Mouse (Mus musculus) forebrain, embryonic 10.5 days (tissue): ENCODE data around the gene Pde3a. TPM values are rescaled to one million over a fixed set of nuclear protein-coding genes. Genes with fewer than 3 reads are reported as not detected.
A peak's percentile ranks its signal among the peaks of the same experiment; 100 is the strongest.

Source experiments
- DNase-seq: peaks from one replicate; pipeline ENCODE4 v3.0.0-alpha.2; 2017; ENCODE audit warnings: low spot score; ENCODE audit errors: extremely low spot score
- H3K27ac ChIP-seq: fragments of 300-500 bp; sonication (generic); 2 replicates; pipeline ENCODE4 v1.5.1; 2016; ENCODE audit warnings: mild to moderate bottlenecking
- H3K27me3 ChIP-seq: fragments of 300-500 bp; sonication (generic); 2 replicates; pipeline ENCODE4 v1.6.1; 2016; ENCODE audit warnings: mild to moderate bottlenecking; ENCODE audit not compliant: poor library complexity, severe bottlenecking
- H3K36me3 ChIP-seq: fragments of 300-500 bp; sonication (generic); replicated peaks from 2 replicates; pipeline ENCODE4 v1.6.1; 2016; ENCODE audit warnings: mild to moderate bottlenecking, moderate library complexity
- H3K4me1 ChIP-seq: fragments of 300-500 bp; sonication (generic); 2 replicates; pipeline ENCODE4 v1.6.1; 2016
- H3K4me3 ChIP-seq: fragments of 300-500 bp; sonication (generic); 2 replicates; pipeline ENCODE4 v1.5.1; 2016; ENCODE audit warnings: mild to moderate bottlenecking, moderate library complexity
- H3K9me3 ChIP-seq: fragments of 300-500 bp; sonication (generic); 2 replicates; pipeline ENCODE4 v1.6.1; 2016; ENCODE audit warnings: mild to moderate bottlenecking, moderate library complexity
- WGBS: fragments of 180-500 bp; shearing (Covaris S2); methylation state at CpG from one replicate; pipeline ENCODE4 v1.1.7; 2016; 5-methylcytosine and 5-hydroxymethylcytosine counted together
- polyA plus RNA-seq: library from polyadenylated mRNA; unstranded; fragments of >200 nt; fragmentation: Nextera tagmentation; extraction: Ambion mirVana; gene quantifications from 2 replicates; pipeline ENCODE4 v1.2.1, GENCODE M21; 2016

Gene Pde3a
- polyA plus RNA-seq, 1 experiment from 2014 or later: 1.3 TPM

DNA sequence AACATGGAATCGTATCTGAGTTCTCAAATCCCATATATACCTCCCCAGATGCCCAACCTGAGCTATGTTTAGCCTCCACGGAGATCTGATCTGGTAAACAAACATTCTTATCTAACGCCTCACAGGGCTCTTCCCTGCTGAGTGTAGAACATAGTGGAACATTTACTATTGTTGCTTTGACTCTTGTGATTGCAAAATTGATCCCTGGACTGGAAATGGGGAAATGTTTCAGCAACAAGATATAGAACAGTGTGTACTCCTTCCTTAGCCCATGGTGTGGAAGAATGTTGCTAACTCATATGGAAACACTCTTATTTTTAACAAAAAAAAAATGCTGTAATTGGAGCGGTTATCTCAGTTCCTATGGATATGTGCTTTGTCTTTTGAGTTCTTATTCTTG, 98.8 kb downstream of the Pde3a start:
- Histone ChIP-seq H3K4me3 (no peak overlapping the region), H3K27ac (no peak overlapping the region), H3K9me3 (no peaks in the 10 kb centered on the region), H3K36me3 (no peaks in the 10 kb centered on the region), H3K4me1 (no peaks in the 10 kb centered on the region), H3K27me3 (no peaks in the 10 kb centered on the region)
- 82% methylated on average over 4 of the region's 4 CpGs for WGBS
- no peak for DNase-seq

GRCm38 (mm10) chr6:141348542-141348941, 99.5 kb downstream of the Pde3a start:
- no peaks in the 10 kb centered on the region for H3K9me3 ChIP-seq
- H3K4me3 ChIP-seq: no peak overlapping the region
- DNase-seq: no peak
- no peaks in the 10 kb centered on the region for H3K36me3 ChIP-seq
- WGBS: 91% methylated on average over 9 of the region's 9 CpGs
- H3K27me3 ChIP-seq: no peaks in the 10 kb centered on the region
- no peaks in the 10 kb centered on the region for H3K4me1 ChIP-seq
- no peak overlapping the region for H3K27ac ChIP-seq

- Histone ChIP-seq H3K36me3 (no peaks in the 10 kb centered on the region), H3K4me1 (no peaks in the 10 kb centered on the region), H3K9me3 (no peaks in the 10 kb centered on the region), H3K27ac (no peak overlapping the region), H3K27me3 (no peaks in the 10 kb centered on the region), H3K4me3 (no peak overlapping the region)
- no peak for DNase-seq
- WGBS: 82% methylated on average over 5 of the region's 5 CpGs
These were observed 101.2 kb downstream of the Pde3a start for GRCm38 (mm10) chr6:141350261-141350660.

GRCm38 (mm10) chr6:141352277-141352676, 103.2 kb downstream of the Pde3a start:
- Histone ChIP-seq H3K27me3 (no peaks in the 10 kb centered on the region), H3K4me1 (no peaks in the 10 kb centered on the region), H3K36me3 (no peaks in the 10 kb centered on the region), H3K9me3 (no peaks in the 10 kb centered on the region), H3K4me3 (no peak overlapping the region), H3K27ac (no peak overlapping the region)
- WGBS: 79% methylated on average over 6 of the region's 6 CpGs
- no peak for DNase-seq

- no peaks in the 10 kb centered on the region for H3K27me3 ChIP-seq
- H3K36me3 ChIP-seq: no peaks in the 10 kb centered on the region
- H3K4me3 ChIP-seq: no peak overlapping the region
- 90% methylated on average over 3 of the region's 3 CpGs for WGBS
- H3K4me1 ChIP-seq: no peaks in the 10 kb centered on the region
- H3K9me3 ChIP-seq: no peaks in the 10 kb centered on the region
- H3K27ac ChIP-seq: no peak overlapping the region
- DNase-seq: no peak
These were observed 114.6 kb downstream of the Pde3a start for GRCm38 (mm10) chr6:141363664-141364063.

DNA sequence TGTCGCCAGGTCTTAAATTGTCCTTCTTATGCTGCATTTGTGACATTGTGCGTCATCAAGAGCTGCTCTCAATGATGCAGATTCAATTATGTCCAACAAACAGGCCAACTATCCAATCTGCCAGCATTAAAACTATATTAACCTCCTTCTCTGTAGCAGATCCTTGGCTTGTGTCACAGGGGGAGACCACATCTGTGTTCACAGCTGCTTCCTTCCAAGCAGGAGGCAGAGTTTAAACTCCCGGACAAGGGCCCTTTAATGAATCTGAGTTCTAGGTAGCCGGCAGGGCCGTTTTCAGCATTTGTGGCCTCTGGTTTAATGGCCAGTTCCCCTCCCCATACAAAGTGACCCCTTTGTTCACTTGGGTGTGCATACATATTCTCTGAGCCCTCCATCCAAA, 118.0 kb downstream of the Pde3a start:
- Histone ChIP-seq H3K4me1 (no peaks in the 10 kb centered on the region), H3K4me3 (no peak overlapping the region), H3K27me3 (no peaks in the 10 kb centered on the region), H3K36me3 (no peaks in the 10 kb centered on the region), H3K9me3 (no peaks in the 10 kb centered on the region), H3K27ac (no peak overlapping the region)
- WGBS: 71% methylated on average over 5 of the region's 5 CpGs
- no peak for DNase-seq

DNA sequence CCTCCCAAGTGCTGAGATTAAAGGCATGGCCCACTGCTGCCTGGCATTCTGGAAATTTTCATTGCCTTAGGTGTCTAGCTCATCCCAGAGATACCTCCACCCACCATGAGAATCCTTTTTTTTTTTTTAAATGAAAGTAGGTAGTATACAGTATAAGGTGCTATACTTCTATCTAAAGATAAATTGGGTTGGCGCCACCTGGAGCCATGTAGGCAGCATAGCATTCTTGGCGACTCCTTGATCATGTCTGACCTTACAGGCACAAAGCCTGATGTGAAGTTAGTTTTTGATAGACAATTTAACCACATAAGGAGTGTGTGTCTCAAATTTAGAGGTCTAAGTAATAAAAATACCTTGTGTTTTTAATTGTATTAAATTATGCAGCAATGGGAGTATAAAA, 123.6 kb downstream of the Pde3a start:
- H3K27me3 ChIP-seq: no peaks in the 10 kb centered on the region
- no peak overlapping the region for H3K4me3 ChIP-seq
- no peak for DNase-seq
- 51% methylated on average over 2 of the region's 2 CpGs for WGBS
- H3K9me3 ChIP-seq: no peaks in the 10 kb centered on the region
- no peaks in the 10 kb centered on the region for H3K4me1 ChIP-seq
- H3K27ac ChIP-seq: no peak overlapping the region
- no peaks in the 10 kb centered on the region for H3K36me3 ChIP-seq

- H3K4me3 ChIP-seq: no peak overlapping the region
- H3K36me3 ChIP-seq: no peaks in the 10 kb centered on the region
- H3K27ac ChIP-seq: no peak overlapping the region
- no peaks in the 10 kb centered on the region for H3K9me3 ChIP-seq
- H3K27me3 ChIP-seq: no peaks in the 10 kb centered on the region
- H3K4me1 ChIP-seq: no peaks in the 10 kb centered on the region
- WGBS: 82% methylated on average over 2 of the region's 2 CpGs
- no peak for DNase-seq
These were observed 125.5 kb downstream of the Pde3a start for GRCm38 (mm10) chr6:141374469-141375057.

GRCm38 (mm10) chr6:141375155-141375554, 126.1 kb downstream of the Pde3a start:
- H3K9me3 ChIP-seq: no peaks in the 10 kb centered on the region
- no peak overlapping the region for H3K27ac ChIP-seq
- DNase-seq: no peak
- no peaks in the 10 kb centered on the region for H3K36me3 ChIP-seq
- WGBS: 72% methylated on average over 4 of the region's 4 CpGs
- H3K4me3 ChIP-seq: no peak overlapping the region
- no peaks in the 10 kb centered on the region for H3K27me3 ChIP-seq
- no peaks in the 10 kb centered on the region for H3K4me1 ChIP-seq

DNA sequence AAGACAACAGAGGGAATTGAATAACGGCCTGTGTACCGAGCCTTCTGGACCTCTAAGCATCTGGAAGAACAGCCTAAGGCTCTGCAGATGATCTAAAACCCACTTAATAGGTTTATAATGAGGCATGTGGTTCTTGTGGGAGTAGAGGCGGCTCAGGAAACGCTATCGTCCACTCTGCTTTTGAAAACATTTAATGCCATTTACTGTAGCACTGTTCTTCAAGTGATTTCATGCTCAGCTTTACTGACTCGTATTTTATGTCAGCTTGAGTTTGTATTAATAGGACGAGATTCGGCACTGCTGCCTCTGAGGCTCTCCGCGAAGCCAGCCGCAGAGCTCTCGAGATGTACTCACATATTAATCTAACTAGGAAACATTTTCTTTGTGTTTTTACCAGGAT, 131.9 kb downstream of the Pde3a start:
- Histone ChIP-seq H3K27me3 (no peaks in the 10 kb centered on the region), H3K4me1 (no peaks in the 10 kb centered on the region; the same call in 1 of the 2 replicates), H3K36me3 (no peaks in the 10 kb centered on the region), H3K27ac (no peak overlapping the region), H3K9me3 (no peaks in the 10 kb centered on the region), H3K4me3 (no peak overlapping the region)
- DNase-seq: no peak
- 66% methylated on average over 12 of the region's 12 CpGs for WGBS

DNA sequence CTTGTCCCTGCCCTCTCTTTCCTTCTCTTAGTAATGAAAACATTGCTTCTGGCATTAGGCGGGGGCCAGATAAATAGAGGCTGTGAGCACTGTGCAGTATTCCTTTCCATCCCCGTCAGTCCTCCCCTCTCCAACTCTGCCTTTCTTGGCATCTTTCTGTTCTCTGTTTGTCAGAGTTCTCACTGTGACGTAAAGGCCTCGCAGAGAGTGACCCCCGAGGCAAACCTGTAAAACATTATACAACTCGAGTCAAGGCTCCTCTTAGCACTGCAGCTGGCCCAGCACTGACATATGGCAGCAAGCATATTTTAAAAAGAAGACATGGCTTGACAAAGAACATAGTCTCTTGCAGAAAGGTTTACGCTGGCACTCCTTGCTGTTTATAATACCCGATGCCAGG, 132.4 kb downstream of the Pde3a start:
- Histone ChIP-seq H3K4me3 (no peak overlapping the region), H3K36me3 (no peaks in the 10 kb centered on the region), H3K27me3 (no peaks in the 10 kb centered on the region), H3K27ac (no peak overlapping the region), H3K9me3 (no peaks in the 10 kb centered on the region), H3K4me1 (no peaks in the 10 kb centered on the region; the same call in 1 of the 2 replicates)
- peak; percentile 19 for DNase-seq
- 69% methylated on average over 8 of the region's 8 CpGs for WGBS

DNA sequence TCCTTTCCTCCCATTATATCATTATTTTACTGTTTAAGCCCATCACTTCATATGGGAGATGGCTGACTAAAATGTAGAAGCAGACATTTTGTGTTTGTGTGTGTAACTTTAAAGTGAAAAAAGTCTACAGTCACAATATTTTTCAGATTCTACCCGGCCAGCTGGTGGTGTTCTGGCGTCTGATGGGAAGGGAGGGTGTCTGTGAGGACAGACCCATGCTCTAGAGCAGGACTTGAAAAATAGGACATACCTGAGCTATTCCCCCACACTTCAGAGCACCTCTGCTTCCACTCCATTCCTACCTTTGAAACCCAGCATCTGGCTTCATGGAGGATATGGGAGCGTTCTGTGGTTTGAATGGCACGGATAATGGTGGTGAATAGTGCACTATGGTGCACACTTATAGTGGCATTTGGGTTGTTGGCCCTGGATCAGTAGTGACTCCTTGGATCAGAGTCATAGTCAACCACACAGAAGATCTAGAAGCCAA, 132.9 kb downstream of the Pde3a start:
- no peaks in the 10 kb centered on the region for H3K36me3 ChIP-seq
- H3K4me1 ChIP-seq: no peaks in the 10 kb centered on the region; the same call in 1 of the 2 replicates
- no peaks in the 10 kb centered on the region for H3K27me3 ChIP-seq
- 83% methylated on average over 4 of the region's 4 CpGs for WGBS
- no peak for DNase-seq
- no peaks in the 10 kb centered on the region for H3K9me3 ChIP-seq
- H3K4me3 ChIP-seq: no peak overlapping the region
- no peak overlapping the region for H3K27ac ChIP-seq

DNA sequence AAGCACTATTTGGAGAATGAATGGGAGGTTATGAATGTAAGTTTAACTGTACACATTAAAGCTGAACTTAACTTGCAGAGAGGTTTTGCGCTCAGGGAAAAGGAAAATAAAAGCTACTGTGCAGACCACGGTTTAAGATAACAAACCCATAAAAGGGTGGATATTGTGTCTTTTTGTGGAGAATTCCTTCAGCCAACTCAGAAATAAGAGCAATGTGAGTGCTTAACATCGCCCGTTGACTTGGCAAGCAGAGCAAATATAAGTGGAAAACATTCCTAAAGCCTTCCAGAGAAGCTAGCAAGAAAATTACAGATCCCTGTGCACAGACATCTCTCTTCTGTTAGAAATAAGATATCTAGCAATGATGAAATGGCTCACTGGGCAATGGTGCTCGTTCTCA, 139.0 kb downstream of the Pde3a start:
- DNase-seq: no peak
- no peaks in the 10 kb centered on the region for H3K4me1 ChIP-seq

DNA sequence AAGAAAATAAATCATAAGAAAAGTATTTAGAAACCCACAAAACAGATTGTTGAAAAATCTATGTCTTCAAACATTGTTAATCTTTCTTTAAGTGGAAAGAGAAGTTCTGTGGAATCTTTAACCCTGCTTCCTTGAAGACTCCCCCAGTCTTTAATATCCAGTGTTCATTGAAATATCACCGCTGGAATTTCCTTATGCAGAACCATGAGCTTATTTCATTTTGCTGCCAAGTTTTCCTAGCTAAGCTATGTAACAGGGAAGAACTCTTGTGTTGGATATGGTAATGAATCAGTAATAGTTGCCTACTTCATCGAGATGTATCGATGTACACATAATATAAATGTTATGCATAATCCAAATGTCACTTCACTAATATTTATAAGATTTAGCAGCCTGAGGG, 146.9 kb downstream of the Pde3a start:
- DNase-seq: no peak
- Histone ChIP-seq H3K27me3 (no peaks in the 10 kb centered on the region), H3K27ac (no peak overlapping the region), H3K9me3 (no peaks in the 10 kb centered on the region), H3K4me3 (no peak overlapping the region), H3K4me1 (no peaks in the 10 kb centered on the region; the same call in 1 of the 2 replicates), H3K36me3 (no peaks in the 10 kb centered on the region)
- WGBS: 91% methylated on average over 3 of the region's 3 CpGs

More for the DNA sequence above, 139.0 kb downstream of the Pde3a start:
- no peaks in the 10 kb centered on the region for H3K9me3 ChIP-seq
- H3K27ac ChIP-seq: no peak overlapping the region
- WGBS: 89% methylated on average over 5 of the region's 5 CpGs
- H3K36me3 ChIP-seq: no peaks in the 10 kb centered on the region
- no peak overlapping the region for H3K4me3 ChIP-seq
- no peaks in the 10 kb centered on the region for H3K27me3 ChIP-seq
